Mouse (Mus musculus) fat pad, adult 2 months (tissue): Measurements from ENCODE around the gene Srp68.

Source experiments
- DNase-seq: peaks from one replicate; pipeline ENCODE4 v3.0.0-alpha.2; 2011; ENCODE audit warnings: low read depth, low spot score; ENCODE audit errors: extremely low read depth

Srp68 gene

GRCm38 (mm10) chr11:116210696-116211095 is 63.3 kb downstream of the Srp68 start:
- DNase-seq = no peak

GRCm38 (mm10) chr11:116209257-116209656 is 64.8 kb downstream of the Srp68 start:
- no peak for DNase-seq

- no peak for DNase-seq
Observed at GRCm38 (mm10) chr11:116208660-116209059, 65.4 kb downstream of the Srp68 start.

- no peak for DNase-seq
Observed at GRCm38 (mm10) chr11:116206678-116207077, 67.3 kb downstream of the Srp68 start.

- DNase-seq = no peak
Observed at GRCm38 (mm10) chr11:116203150-116203549, 70.9 kb downstream of the Srp68 start.

- DNase-seq = no peak
Observed at GRCm38 (mm10) chr11:116201151-116201550, 72.9 kb downstream of the Srp68 start.

- peak; percentile 95 for DNase-seq
Observed at GRCm38 (mm10) chr11:116198639-116199531, 75.1 kb downstream of the Srp68 start, which contains the start of the genes Ten1 and Acox1. Gene Ten1, plus strand, starts transcription at chr11:116198855. Gene Acox1, minus strand, starts transcription at chr11:116199045.

- DNase-seq = no peak
Observed at GRCm38 (mm10) chr11:116198132-116198531, 75.9 kb downstream of the Srp68 start.

GRCm38 (mm10) chr11:116197584-116197906 is 76.5 kb downstream of the Srp68 start:
- no peak for DNase-seq

GRCm38 (mm10) chr11:116196866-116197583 is 77.0 kb downstream of the Srp68 start:
- no peak for DNase-seq

- no peak for DNase-seq
Observed at GRCm38 (mm10) chr11:116196336-116196735, 77.7 kb downstream of the Srp68 start.

- DNase-seq = no peak
Observed at GRCm38 (mm10) chr11:116195252-116195651, 78.8 kb downstream of the Srp68 start.
